Mouse (Mus musculus): Measurements from ENCODE around the gene Megf6. TPM values are rescaled to one million over a fixed set of nuclear protein-coding genes. Genes with fewer than 3 reads are reported as not detected.

Megf6 gene
- total RNA-seq, 1 experiment, result 5.6 TPM

GRCm38 (mm10) chr4:154127273-154127672 is 43.3 kb upstream of the Megf6 start:
- Histone ChIP-seq H3K36me3 (ENCODE audit: control insufficient read depth, insufficient read depth, low read length, poor library complexity, severe bottlenecking) (no peaks in the 10 kb centered on the region), H3K4me1 (ENCODE audit: control insufficient read depth in 2 of 2, insufficient read depth in 2 of 2, low read length in 2 of 2, poor library complexity in 1 of 2) (no peaks in the 10 kb centered on the region), H3K9ac (ENCODE audit: insufficient read depth, low read depth, low read length, poor library complexity, severe bottlenecking) (no peak overlapping the region), H3K9me3 (ENCODE audit: control insufficient read depth, insufficient read depth, low read depth, low read length) (no peaks in the 10 kb centered on the region), H3K4me3 (ENCODE audit: insufficient read depth in 1 of 2, low read depth in 1 of 2, low read length in 2 of 2, poor library complexity in 1 of 2, severe bottlenecking in 1 of 2) (no peak overlapping the region), H3K27ac (ENCODE audit: insufficient read depth, low read depth, low read length, poor library complexity, severe bottlenecking) (no peak overlapping the region)
- in situ Hi-C loops (cut with MboI; ENCODE audit: low sequenced_read_pairs in 2 of 2, unreplicated experiment in 2 of 2), result no loop called here
- no peak for TF ChIP-seq HCFC1 (IDR thresholded peaks at IDR 0.05; ENCODE audit: borderline replicate concordance, insufficient read depth, low read length)
- TF ChIP-seq ZC3H11A (IDR thresholded peaks at IDR 0.05; ENCODE audit: borderline replicate concordance, low read depth, low read length), result no peak
- TF ChIP-seq ZNF384 (IDR thresholded peaks at IDR 0.05; ENCODE audit: low read depth, low read length), result no peak
- no peak for TF ChIP-seq MAFK (IDR thresholded peaks at IDR 0.05; ENCODE audit: insufficient read depth, low read depth, low read length)
- TF ChIP-seq CHD2 (IDR thresholded peaks at IDR 0.05; ENCODE audit: low read depth, low read length), result no peak
- no peak for DNase-seq (ENCODE audit: low read depth, low spot score)

DNA sequence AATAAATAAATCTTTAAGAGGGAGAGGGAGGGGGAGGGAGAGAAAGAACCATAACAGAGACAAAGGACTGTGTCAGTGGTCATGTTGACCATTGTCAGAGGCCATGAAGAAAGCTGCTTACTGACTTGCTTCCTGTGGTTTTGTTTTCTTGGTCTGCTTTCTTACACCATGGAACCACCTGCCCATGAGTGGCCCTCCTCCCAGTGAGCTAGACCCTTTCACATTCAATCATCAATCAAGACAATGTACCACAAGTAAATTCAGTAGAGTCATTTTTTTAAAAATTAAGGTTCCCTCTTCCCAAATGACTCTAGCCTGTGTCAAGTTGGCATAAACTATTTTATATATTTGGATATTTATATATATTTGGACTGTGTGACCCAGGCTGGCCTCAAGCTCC is 40.6 kb upstream of the Megf6 start:
- in situ Hi-C loops (cut with MboI; ENCODE audit: low sequenced_read_pairs in 2 of 2, unreplicated experiment in 2 of 2), result no loop called here
- H3K27ac ChIP-seq (ENCODE audit: insufficient read depth, low read depth, low read length, poor library complexity, severe bottlenecking), result no peak overlapping the region
- H3K4me1 ChIP-seq (ENCODE audit: control insufficient read depth in 2 of 2, insufficient read depth in 2 of 2, low read length in 2 of 2, poor library complexity in 1 of 2), result no peaks in the 10 kb centered on the region
- DNase-seq (ENCODE audit: low read depth, low spot score), result no peak
- H3K9ac ChIP-seq (ENCODE audit: insufficient read depth, low read depth, low read length, poor library complexity, severe bottlenecking), result no peak overlapping the region
- no peak overlapping the region for H3K4me3 ChIP-seq (ENCODE audit: insufficient read depth in 1 of 2, low read depth in 1 of 2, low read length in 2 of 2, poor library complexity in 1 of 2, severe bottlenecking in 1 of 2)
- no peaks in the 10 kb centered on the region for H3K9me3 ChIP-seq (ENCODE audit: control insufficient read depth, insufficient read depth, low read depth, low read length)
- TF ChIP-seq ZC3H11A (IDR thresholded peaks at IDR 0.05; ENCODE audit: borderline replicate concordance, low read depth, low read length) (no peak), MAFK (IDR thresholded peaks at IDR 0.05; ENCODE audit: insufficient read depth, low read depth, low read length) (no peak), HCFC1 (IDR thresholded peaks at IDR 0.05; ENCODE audit: borderline replicate concordance, insufficient read depth, low read length) (no peak), ZNF384 (IDR thresholded peaks at IDR 0.05; ENCODE audit: low read depth, low read length) (no peak), CHD2 (IDR thresholded peaks at IDR 0.05; ENCODE audit: low read depth, low read length) (no peak)
- no peaks in the 10 kb centered on the region for H3K36me3 ChIP-seq (ENCODE audit: control insufficient read depth, insufficient read depth, low read length, poor library complexity, severe bottlenecking)

GRCm38 (mm10) chr4:154131894-154132293 is 38.6 kb upstream of the Megf6 start:
- no peaks in the 10 kb centered on the region for H3K36me3 ChIP-seq (ENCODE audit: control insufficient read depth, insufficient read depth, low read length, poor library complexity, severe bottlenecking)
- H3K4me1 ChIP-seq (ENCODE audit: control insufficient read depth in 2 of 2, insufficient read depth in 2 of 2, low read length in 2 of 2, poor library complexity in 1 of 2), result no peaks in the 10 kb centered on the region
- no peak overlapping the region for H3K9ac ChIP-seq (ENCODE audit: insufficient read depth, low read depth, low read length, poor library complexity, severe bottlenecking)
- no peak for DNase-seq (ENCODE audit: low read depth, low spot score)
- no peak overlapping the region for H3K4me3 ChIP-seq (ENCODE audit: insufficient read depth in 1 of 2, low read depth in 1 of 2, low read length in 2 of 2, poor library complexity in 1 of 2, severe bottlenecking in 1 of 2)
- H3K27ac ChIP-seq (ENCODE audit: insufficient read depth, low read depth, low read length, poor library complexity, severe bottlenecking), result no peak overlapping the region
- H3K9me3 ChIP-seq (ENCODE audit: control insufficient read depth, insufficient read depth, low read depth, low read length), result no peaks in the 10 kb centered on the region
- in situ Hi-C loops (cut with MboI; ENCODE audit: low sequenced_read_pairs in 2 of 2, unreplicated experiment in 2 of 2), result no loop called here
- TF ChIP-seq HCFC1 (IDR thresholded peaks at IDR 0.05; ENCODE audit: borderline replicate concordance, insufficient read depth, low read length), result no peak
- TF ChIP-seq CHD2 (IDR thresholded peaks at IDR 0.05; ENCODE audit: low read depth, low read length), result no peak
- no peak for TF ChIP-seq ZC3H11A (IDR thresholded peaks at IDR 0.05; ENCODE audit: borderline replicate concordance, low read depth, low read length)
- TF ChIP-seq ZNF384 (IDR thresholded peaks at IDR 0.05; ENCODE audit: low read depth, low read length), result no peak
- TF ChIP-seq MAFK (IDR thresholded peaks at IDR 0.05; ENCODE audit: insufficient read depth, low read depth, low read length), result no peak

- DNase-seq (ENCODE audit: low read depth, low spot score), result no peak
- no peaks in the 10 kb centered on the region for H3K9me3 ChIP-seq (ENCODE audit: control insufficient read depth, insufficient read depth, low read depth, low read length)
- in situ Hi-C loops (cut with MboI; ENCODE audit: low sequenced_read_pairs in 2 of 2, unreplicated experiment in 2 of 2), result no loop called here
- no peak overlapping the region for H3K27ac ChIP-seq (ENCODE audit: insufficient read depth, low read depth, low read length, poor library complexity, severe bottlenecking)
- no peaks in the 10 kb centered on the region for H3K36me3 ChIP-seq (ENCODE audit: control insufficient read depth, insufficient read depth, low read length, poor library complexity, severe bottlenecking)
- no peak overlapping the region for H3K4me3 ChIP-seq (ENCODE audit: insufficient read depth in 1 of 2, low read depth in 1 of 2, low read length in 2 of 2, poor library complexity in 1 of 2, severe bottlenecking in 1 of 2)
- TF ChIP-seq ZC3H11A (IDR thresholded peaks at IDR 0.05; ENCODE audit: borderline replicate concordance, low read depth, low read length) (no peak), MAFK (IDR thresholded peaks at IDR 0.05; ENCODE audit: insufficient read depth, low read depth, low read length) (no peak), HCFC1 (IDR thresholded peaks at IDR 0.05; ENCODE audit: borderline replicate concordance, insufficient read depth, low read length) (no peak), CHD2 (IDR thresholded peaks at IDR 0.05; ENCODE audit: low read depth, low read length) (no peak), ZNF384 (IDR thresholded peaks at IDR 0.05; ENCODE audit: low read depth, low read length) (no peak)
- H3K9ac ChIP-seq (ENCODE audit: insufficient read depth, low read depth, low read length, poor library complexity, severe bottlenecking), result no peak overlapping the region
- H3K4me1 ChIP-seq (ENCODE audit: control insufficient read depth in 2 of 2, insufficient read depth in 2 of 2, low read length in 2 of 2, poor library complexity in 1 of 2), result no peaks in the 10 kb centered on the region
Measured at GRCm38 (mm10) chr4:154134803-154135202, 35.7 kb upstream of the Megf6 start.

DNA sequence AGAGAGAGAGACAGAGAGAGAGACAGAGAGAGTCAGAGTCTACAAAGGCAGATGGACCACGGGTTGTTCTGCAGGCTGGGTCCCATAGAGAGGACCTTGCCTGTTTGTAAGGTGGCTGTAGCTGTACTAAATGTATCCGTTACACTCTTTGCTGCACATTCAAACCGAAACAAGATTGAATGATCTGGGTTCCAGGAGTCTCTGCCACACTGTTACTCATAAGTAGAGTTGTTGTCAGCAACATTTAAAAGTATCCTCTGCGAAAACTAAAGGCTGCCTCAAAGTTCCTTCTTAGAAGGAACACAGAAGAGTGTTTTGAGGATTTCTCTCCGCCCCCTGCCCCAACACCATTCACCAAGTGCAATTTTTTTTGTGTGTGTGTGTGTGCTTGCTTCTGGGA is 33.4 kb upstream of the Megf6 start:
- Histone ChIP-seq H3K4me1 (ENCODE audit: control insufficient read depth in 2 of 2, insufficient read depth in 2 of 2, low read length in 2 of 2, poor library complexity in 1 of 2) (peaks cover 0 to 2% of the 10 kb centered on the region in 2 experiments; a peak in 1 of 4 replicates), H3K9me3 (ENCODE audit: control insufficient read depth, insufficient read depth, low read depth, low read length) (no peaks in the 10 kb centered on the region), H3K4me3 (ENCODE audit: insufficient read depth in 1 of 2, low read depth in 1 of 2, low read length in 2 of 2, poor library complexity in 1 of 2, severe bottlenecking in 1 of 2) (no peak overlapping the region), H3K27ac (ENCODE audit: insufficient read depth, low read depth, low read length, poor library complexity, severe bottlenecking) (no peak overlapping the region), H3K9ac (ENCODE audit: insufficient read depth, low read depth, low read length, poor library complexity, severe bottlenecking) (no peak overlapping the region), H3K36me3 (ENCODE audit: control insufficient read depth, insufficient read depth, low read length, poor library complexity, severe bottlenecking) (no peaks in the 10 kb centered on the region)
- no peak for DNase-seq (ENCODE audit: low read depth, low spot score)
- in situ Hi-C loops (cut with MboI; ENCODE audit: low sequenced_read_pairs in 2 of 2, unreplicated experiment in 2 of 2), result no loop called here
- TF ChIP-seq MAFK (IDR thresholded peaks at IDR 0.05; ENCODE audit: insufficient read depth, low read depth, low read length), result no peak
- no peak for TF ChIP-seq ZC3H11A (IDR thresholded peaks at IDR 0.05; ENCODE audit: borderline replicate concordance, low read depth, low read length)
- TF ChIP-seq HCFC1 (IDR thresholded peaks at IDR 0.05; ENCODE audit: borderline replicate concordance, insufficient read depth, low read length), result no peak
- TF ChIP-seq CHD2 (IDR thresholded peaks at IDR 0.05; ENCODE audit: low read depth, low read length), result no peak
- no peak for TF ChIP-seq ZNF384 (IDR thresholded peaks at IDR 0.05; ENCODE audit: low read depth, low read length)
